Mouse (Mus musculus) erythroblast, embryonic 14.5 days (primary cell): ENCODE results near the gene Tnfsf12. TPM values are rescaled to one million over a fixed set of nuclear protein-coding genes. Genes with fewer than 3 reads are reported as not detected.

ENCODE experiments used
- H3K27me3 ChIP-seq: 2 replicates; pipeline ENCODE4 v1.6.1; 2012; ENCODE audit warnings: inconsistent platforms; ENCODE audit not compliant: control insufficient read depth
- H3K36me3 ChIP-seq: 2 replicates; pipeline ENCODE4 v1.6.1; 2012; ENCODE audit warnings: mild to moderate bottlenecking, inconsistent platforms; ENCODE audit not compliant: control insufficient read depth
- H3K4me1 ChIP-seq: 2 replicates; pipeline ENCODE4 v1.6.1; 2012; ENCODE audit warnings: inconsistent platforms; ENCODE audit not compliant: control insufficient read depth
- H3K4me3 ChIP-seq: replicated peaks from 2 replicates; pipeline ENCODE3; 2012; ENCODE audit warnings: moderate library complexity, mild to moderate bottlenecking, inconsistent platforms
- H3K9me3 ChIP-seq: 2 replicates; pipeline ENCODE4 v1.6.1; 2012; ENCODE audit warnings: low read length, inconsistent platforms, mixed read lengths; ENCODE audit not compliant: control insufficient read depth
- GATA1 ChIP-seq: IDR thresholded peaks from 2 replicates; pipeline ENCODE4 v1.6.1; 2012; ENCODE audit warnings: low read length, inconsistent platforms, mixed read lengths
- TAL1 ChIP-seq: IDR thresholded peaks from 3 replicates; pipeline ENCODE4 v1.6.1; 2012; ENCODE audit warnings: low read length, inconsistent platforms, mixed read lengths
- polyA plus RNA-seq: library from polyadenylated mRNA; stranded (reverse); fragments of >175 nt; gene quantifications from 2 replicates; pipeline ENCODE4 v1.2.3, GENCODE M21; 2012

Gene Tnfsf12
- polyA plus RNA-seq, 1 experiment: 0.02 TPM

DNA sequence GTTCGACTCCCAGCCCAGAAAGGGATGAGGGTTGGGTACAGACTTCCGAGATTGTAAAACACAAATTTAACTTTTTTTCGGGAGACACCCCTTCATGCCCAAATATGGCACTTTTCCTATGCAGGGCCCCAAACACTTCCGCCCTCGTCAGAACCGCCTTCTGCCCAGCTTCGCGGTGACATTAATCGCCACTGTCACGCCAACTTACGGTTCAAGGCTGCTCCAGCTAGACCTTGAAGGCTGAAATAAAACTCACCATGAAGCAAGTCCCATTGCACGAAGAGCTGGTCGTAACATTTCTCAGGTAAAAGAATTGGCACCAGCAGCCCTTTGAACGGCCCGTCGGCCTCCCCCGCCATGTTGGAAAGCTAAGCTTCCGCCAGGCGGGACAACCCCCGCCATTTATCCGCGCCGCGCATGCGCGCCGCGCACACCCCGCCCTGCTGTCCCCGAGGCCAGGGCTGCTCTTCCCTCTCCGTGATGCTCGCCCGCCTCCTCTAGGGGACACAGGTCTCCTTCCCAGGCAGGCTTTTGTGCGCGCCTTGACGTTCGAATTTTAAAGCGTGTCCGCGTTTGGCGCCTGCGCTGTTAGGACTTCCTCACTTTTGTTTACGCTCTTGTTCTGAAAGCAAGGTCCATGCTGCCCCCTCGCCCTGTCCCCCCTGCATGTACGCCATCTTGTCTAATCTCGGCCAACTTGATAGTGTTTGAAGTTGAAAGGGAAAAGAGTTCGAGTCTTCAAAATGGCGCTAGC is 33.3 kb downstream of the Tnfsf12 start, which contains the start of gene Mpdu1:
Gene Mpdu1 (minus strand): TSS at position 430 of the 754 bp plus-strand sequence.
- Histone ChIP-seq H3K36me3 (peaks cover 70% of the 10 kb centered on the region), H3K27me3 (no peaks in the 10 kb centered on the region), H3K4me1 (peaks cover 65% of the 10 kb centered on the region), H3K4me3 (peak within 1 kb of the TSS; percentile 87), H3K9me3 (no peaks in the 10 kb centered on the region)
- TF ChIP-seq TAL1 (no peak), GATA1 (no peak)

DNA sequence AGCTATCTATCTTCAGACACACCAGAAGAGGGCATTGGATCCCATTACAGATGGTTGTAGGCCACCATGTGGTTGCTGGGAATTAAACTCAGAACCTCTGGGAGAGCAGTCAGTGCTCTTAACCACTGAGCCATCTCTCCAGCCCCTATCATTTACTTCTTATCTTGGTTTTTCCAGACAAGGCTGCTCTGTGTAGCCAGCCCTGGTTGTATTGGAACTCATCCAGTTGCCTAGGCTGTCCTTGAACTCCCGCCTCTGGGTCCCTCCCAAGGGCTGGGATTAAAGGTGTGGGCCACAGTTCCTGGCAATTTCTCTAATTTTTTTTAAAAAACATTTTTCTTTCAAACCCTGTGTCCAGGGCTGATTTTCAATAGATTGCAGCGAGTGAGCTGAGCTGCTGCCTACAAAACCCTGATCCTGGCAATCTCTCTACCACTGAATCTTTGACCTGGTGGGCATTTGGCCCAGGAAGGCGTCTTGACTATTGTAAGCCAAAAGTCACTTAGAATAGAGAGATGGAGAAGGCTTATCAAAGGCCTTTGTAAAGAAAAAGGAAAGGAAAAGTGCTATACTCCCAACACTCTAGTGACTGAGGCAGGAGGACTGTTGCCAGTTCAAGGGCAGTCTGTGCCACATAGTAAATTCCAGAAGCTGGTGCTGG is 34.3 kb downstream of the Tnfsf12 start:
- no peak for TF ChIP-seq GATA1
- TF ChIP-seq TAL1: no peak
- Histone ChIP-seq H3K9me3 (no peaks in the 10 kb centered on the region), H3K4me1 (peaks cover 71% of the 10 kb centered on the region), H3K4me3 (peak overlapping the region; percentile 87), H3K36me3 (peaks cover 71% of the 10 kb centered on the region), H3K27me3 (no peaks in the 10 kb centered on the region)

DNA sequence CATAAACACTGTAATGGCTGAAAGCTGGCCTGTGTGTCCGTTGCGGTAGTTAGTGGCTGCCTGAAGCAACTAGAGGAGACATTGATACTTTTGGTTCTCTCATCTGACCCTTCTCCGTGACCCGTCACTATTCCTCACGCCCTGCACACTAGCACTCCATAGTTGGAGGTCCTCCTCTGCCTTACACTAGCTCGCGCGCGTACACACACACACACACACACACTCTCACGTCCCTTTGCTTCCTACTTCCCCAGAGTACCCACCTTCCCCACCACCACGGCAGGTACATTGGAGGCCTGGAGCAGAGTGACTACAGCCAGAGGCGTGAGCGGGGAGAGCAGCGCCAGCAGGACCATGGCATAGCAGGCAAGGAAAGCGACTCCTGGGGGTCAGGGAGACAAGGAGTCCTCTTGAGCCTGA is 38.2 kb downstream of the Tnfsf12 start:
- no peaks in the 10 kb centered on the region for H3K27me3 ChIP-seq
- no peaks in the 10 kb centered on the region for H3K9me3 ChIP-seq
- H3K36me3 ChIP-seq: peaks cover 71% of the 10 kb centered on the region
- peaks cover 67% of the 10 kb centered on the region for H3K4me1 ChIP-seq
- no peak overlapping the region for H3K4me3 ChIP-seq
- TF ChIP-seq TAL1 (no peak), GATA1 (no peak)

DNA sequence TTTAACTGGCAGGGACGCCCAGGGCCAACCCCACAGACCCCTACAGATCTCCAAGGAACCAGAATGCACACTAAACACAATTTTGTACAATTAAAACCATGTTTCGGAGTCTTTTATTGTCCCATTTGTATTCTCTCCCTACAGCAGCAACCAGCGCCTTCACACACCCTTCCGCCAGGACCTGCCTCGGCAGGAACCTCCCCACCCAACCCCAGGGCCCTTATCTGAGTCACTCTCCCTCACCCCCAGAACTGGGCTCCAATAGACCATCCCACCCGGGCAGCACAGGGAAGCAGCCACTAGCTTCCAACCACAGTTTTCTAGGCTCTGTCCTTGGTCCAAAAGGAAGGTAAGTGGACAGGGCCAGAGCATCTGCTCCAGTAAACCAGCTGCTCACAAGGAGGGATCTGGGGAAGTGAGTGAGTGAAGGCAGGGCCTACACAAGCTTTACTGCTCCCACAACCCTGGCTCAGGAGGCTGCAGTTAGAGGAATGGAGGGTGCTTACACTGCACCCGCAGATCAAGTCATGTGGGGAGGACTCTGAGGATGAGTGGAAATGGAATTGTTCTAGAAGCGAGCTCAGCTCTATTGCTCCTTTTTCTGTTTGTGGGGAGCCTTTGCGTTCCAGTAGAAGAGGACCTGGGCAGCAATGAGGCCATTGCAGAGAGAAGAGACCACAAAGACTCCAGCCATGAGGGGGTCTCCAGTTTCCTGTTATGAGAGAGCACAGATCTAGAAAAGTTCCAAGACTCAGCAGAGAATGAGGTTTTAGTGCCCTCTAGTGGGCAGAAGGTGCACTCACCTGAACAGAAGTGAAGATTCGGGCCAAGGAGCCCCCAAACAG is 38.8 kb downstream of the Tnfsf12 start:
- no peaks in the 10 kb centered on the region for H3K9me3 ChIP-seq
- no peaks in the 10 kb centered on the region for H3K27me3 ChIP-seq
- TF ChIP-seq TAL1: no peak
- TF ChIP-seq GATA1: no peak
- no peak overlapping the region for H3K4me3 ChIP-seq
- peaks cover 66% of the 10 kb centered on the region for H3K4me1 ChIP-seq
- peaks cover 77% of the 10 kb centered on the region for H3K36me3 ChIP-seq

DNA sequence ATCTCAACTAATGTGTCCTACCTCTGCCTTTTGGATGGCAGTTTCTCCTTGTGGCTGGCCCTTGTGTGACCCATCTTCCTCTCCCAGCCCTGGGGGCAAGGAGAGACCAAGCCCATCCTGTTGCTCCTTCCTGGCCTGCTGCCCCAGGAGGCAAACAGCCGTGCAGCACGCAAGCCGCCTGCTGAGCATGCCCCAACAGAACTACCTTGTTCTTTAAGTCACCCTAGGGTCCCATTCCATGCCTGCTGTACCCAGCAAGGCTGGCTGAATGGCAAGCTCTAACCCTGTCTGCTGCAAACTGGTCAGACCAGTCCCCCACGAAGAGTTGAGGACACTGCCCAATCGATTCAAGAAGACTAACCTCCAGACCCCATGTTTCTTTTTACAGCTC is 39.6 kb downstream of the Tnfsf12 start:
- TF ChIP-seq TAL1 (no peak), GATA1 (no peak)
- peaks cover 85% of the 10 kb centered on the region for H3K36me3 ChIP-seq

DNA sequence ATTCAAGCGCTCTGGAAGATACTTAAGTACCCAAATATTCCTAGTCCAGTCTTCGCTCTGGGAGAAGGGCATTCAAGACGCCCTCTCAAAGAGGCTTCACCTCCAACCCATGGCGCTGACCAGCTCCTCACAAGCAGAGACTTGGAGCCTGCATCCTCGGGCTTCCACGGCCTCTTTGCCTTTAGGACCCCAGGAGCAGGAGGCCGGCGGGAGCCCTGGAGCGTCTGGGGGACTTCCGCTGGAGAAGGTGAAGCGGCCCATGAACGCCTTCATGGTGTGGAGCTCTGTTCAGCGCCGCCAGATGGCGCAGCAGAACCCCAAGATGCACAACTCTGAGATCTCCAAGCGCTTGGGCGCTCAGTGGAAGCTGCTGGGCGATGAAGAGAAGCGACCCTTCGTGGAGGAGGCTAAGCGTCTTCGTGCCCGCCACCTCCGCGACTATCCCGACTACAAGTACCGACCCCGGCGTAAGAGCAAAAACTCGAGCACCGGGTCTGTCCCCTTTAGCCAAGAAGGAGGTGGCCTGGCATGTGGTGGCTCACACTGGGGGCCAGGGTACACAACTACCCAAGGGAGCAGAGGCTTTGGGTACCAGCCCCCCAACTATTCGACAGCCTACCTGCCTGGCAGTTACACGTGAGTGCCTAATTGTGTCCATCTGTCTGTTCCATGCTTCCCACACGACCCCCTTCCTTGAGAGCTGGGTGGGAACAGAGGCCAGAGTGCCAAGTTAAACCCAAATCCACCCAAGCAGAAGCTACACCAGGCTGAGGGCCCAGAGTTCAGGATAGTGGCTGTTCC is 40.2 kb downstream of the Tnfsf12 start, which contains the start of gene Sox15:
Gene Sox15 (plus strand): TSS at position 51 of the 801 bp plus-strand sequence.
- Histone ChIP-seq H3K4me3 (no peak within 1 kb of the TSS), H3K27me3 (no peaks in the 10 kb centered on the region), H3K4me1 (peaks cover 53% of the 10 kb centered on the region), H3K36me3 (peaks cover 91% of the 10 kb centered on the region), H3K9me3 (no peaks in the 10 kb centered on the region)
- TF ChIP-seq GATA1 (no peak), TAL1 (no peak)

More for the DNA sequence above, 39.6 kb downstream of the Tnfsf12 start:
- no peaks in the 10 kb centered on the region for H3K9me3 ChIP-seq
- peaks cover 58% of the 10 kb centered on the region for H3K4me1 ChIP-seq
- no peak overlapping the region for H3K4me3 ChIP-seq
- no peaks in the 10 kb centered on the region for H3K27me3 ChIP-seq

DNA sequence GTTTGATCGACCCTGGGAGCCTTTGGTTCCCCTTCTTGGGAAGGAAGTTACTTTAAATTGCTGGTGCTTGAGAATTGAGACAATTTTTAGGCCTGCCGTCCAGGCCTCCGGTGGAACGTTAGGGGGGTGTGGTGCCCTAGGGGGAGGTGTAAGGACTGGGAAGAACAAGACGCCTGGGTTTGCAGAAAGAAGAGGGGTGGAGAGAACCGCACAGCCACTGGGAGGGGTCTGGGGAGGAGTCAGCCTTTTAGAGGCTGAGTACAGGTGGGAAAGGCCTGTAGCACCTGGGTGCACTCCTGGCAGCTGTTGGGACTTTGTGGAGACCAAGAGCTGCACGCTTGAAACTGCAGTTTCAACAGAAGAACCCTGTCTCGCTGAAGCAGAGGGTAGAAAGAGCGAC is 40.9 kb downstream of the Tnfsf12 start:
- TF ChIP-seq TAL1 (no peak), GATA1 (no peak)
- Histone ChIP-seq H3K36me3 (peaks cover 91% of the 10 kb centered on the region), H3K27me3 (no peaks in the 10 kb centered on the region), H3K4me3 (no peak overlapping the region), H3K4me1 (peaks cover 47% of the 10 kb centered on the region), H3K9me3 (no peaks in the 10 kb centered on the region)

DNA sequence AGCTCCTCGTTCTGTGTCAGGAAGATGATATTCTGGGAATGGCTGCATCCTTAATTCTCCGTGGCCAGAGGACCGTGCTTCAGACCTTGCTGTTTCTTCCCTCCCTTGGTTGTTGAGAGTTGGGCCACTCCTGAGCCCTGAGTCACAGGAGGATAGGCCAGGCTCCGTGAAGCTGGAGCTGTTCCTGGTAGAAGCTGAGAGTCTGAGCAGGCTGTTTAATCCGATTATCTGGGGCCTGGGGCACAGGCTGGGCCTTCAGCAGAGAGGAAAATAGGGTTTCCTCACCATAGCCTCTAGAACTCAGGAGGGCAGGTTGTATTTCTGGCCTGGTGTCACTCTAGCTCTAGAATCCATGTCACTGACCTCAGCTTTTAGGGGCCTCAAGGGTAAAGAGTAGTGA is 42.2 kb downstream of the Tnfsf12 start:
- TF ChIP-seq TAL1 (no peak), GATA1 (no peak)
- Histone ChIP-seq H3K4me1 (peaks cover 42% of the 10 kb centered on the region), H3K9me3 (no peaks in the 10 kb centered on the region), H3K27me3 (no peaks in the 10 kb centered on the region), H3K4me3 (no peak overlapping the region), H3K36me3 (peaks cover 94% of the 10 kb centered on the region)
